8 mouse cellular contexts compared by ENCODE assay signal in the genomic region with DNA sequence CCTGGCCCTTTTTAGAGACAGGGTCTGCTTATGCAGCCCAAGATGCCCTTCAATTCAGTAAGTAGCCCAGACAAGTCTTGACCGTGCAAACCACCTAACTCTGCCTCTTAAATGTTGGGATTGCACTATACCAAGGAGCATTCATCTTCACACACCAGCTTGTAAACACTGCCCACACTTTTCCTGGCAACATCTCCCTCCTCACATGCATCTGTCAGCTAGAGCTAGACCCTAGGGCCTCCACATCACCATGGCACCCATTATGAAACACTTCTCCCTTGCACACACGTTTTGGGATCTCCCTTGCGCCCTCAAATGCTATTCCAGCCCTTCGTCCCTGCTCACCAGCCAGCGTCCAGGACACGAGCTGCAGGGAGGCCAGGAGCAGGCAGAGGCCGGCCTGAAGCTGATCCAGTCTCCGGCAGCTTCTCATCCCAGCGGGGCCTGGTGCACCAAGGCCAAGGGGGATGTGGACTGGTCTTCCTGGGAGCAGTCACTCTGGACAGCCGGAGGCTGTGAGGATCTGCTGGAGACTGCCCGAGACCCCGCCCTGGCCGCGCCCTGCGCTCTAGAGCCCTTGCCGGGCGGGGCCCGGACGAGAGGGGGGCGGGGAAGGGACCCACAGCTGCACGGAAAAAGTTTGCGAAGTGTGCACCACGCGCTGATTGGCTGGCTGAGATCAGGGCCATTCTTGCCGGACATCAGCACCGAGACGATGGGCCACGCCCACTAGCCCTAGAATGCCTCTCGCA. TPM values are rescaled to one million over a fixed set of nuclear protein-coding genes. Genes with fewer than 3 reads are reported as not detected.
DNase-seq lines count a peak whose midpoint lies in the region; ATAC-seq lines count a peak whose summit lies in the region.
"Had no signal": no experiment of that assay in that cellular context is flagged by ENCODE, and none has a peak within 500 bp of the region (broad histone marks: within the 10 kb centered on the region; RNA-seq: fewer than 3 reads in every experiment).

A gene (minus strand): TSS at position 547 of the 752 bp plus-strand sequence.

- peak within 1 kb of the TSS in 1 of 2 experiments; percentile 14; a peak in 2 of 4 replicates for H3K4me3 ChIP-seq in heart, embryonic 14.5 days (ENCODE audit: control insufficient read depth in 1 of 2, insufficient read depth in 1 of 2, low read depth in 1 of 2, low read length in 2 of 2)
- peak within 1 kb of the TSS; percentile 22 for H3K4me3 ChIP-seq in midbrain, embryonic 11.5 days (ENCODE audit: low read depth, low read length)

- DNase-seq in adrenal gland, postnatal 14 days: peak; percentile 85
- DNase-seq in fibroblast of lung, adult 2 months (ENCODE audit: low read depth): peak; percentile 59
- DNase-seq in kidney, postnatal 25 days: peak; percentile 43 to 72
- peak; percentile 88 for DNase-seq in midbrain, embryonic 11.5 days (ENCODE audit: low spot score, missing footprints)
- DNase-seq in urinary bladder, adult 2 months (ENCODE audit: low spot score): peak; percentile 41
- DNase-seq in thymus, postnatal 36 days: no peak

- H3K27ac ChIP-seq in heart, embryonic 14.5 days (replicated peaks in 1 of 2; ENCODE audit: control insufficient read depth in 1 of 2, insufficient read depth in 1 of 2, low read depth in 2 of 2, low read length in 2 of 2): no peak within 1 kb of the TSS
- no peak within 1 kb of the TSS for H3K27ac ChIP-seq in midbrain, embryonic 11.5 days (ENCODE audit: low read depth, low read length)

- no peak within 1 kb of the TSS for H3K9ac ChIP-seq in heart, embryonic 14.5 days (ENCODE audit: low read length)
- H3K9ac ChIP-seq in midbrain, embryonic 11.5 days (ENCODE audit: low read length): peak within 1 kb of the TSS; percentile 26; the same call in 1 of the 2 replicates

- H3K36me3 ChIP-seq in heart, embryonic 14.5 days (ENCODE audit: control insufficient read depth, insufficient read depth, low read length): no peaks in the 10 kb centered on the region
- H3K36me3 ChIP-seq in midbrain, embryonic 11.5 days (ENCODE audit: control insufficient read depth, insufficient read depth, low read length): no peaks in the 10 kb centered on the region

- no peaks in the 10 kb centered on the region for H3K9me3 ChIP-seq in heart, embryonic 14.5 days (ENCODE audit: control insufficient read depth, low read length)
- no peaks in the 10 kb centered on the region for H3K9me3 ChIP-seq in midbrain, embryonic 11.5 days (ENCODE audit: control insufficient read depth, low read length)

- 0 out of 2 replicates have a peak, but pooled peaks have one; percentile 44 for ATAC-seq in heart, embryonic 14.5 days (ENCODE audit: insufficient number of reproducible peaks, insufficient read depth, low FRiP score, low read depth)
- peak; percentile 86 for ATAC-seq in midbrain, embryonic 11.5 days (ENCODE audit: low FRiP score)

- peak within 1 kb of the TSS; percentile 53 for H3K4me2 ChIP-seq in heart, embryonic 14.5 days (ENCODE audit: low read length)
- peak within 1 kb of the TSS; percentile 50 for H3K4me2 ChIP-seq in midbrain, embryonic 11.5 days

- peaks cover 42% of the 10 kb centered on the region for H3K27me3 ChIP-seq in heart, embryonic 14.5 days (ENCODE audit: control insufficient read depth, insufficient read depth, low read length)
- no peaks in the 10 kb centered on the region; the same call in 1 of the 2 replicates for H3K27me3 ChIP-seq in midbrain, embryonic 11.5 days (ENCODE audit: control insufficient read depth, insufficient read depth, low read length)

- 6% methylated on average over 29 of the region's 29 CpGs for WGBS in heart, embryonic 14.5 days
- 5% methylated on average over 29 of the region's 29 CpGs for WGBS in midbrain, embryonic 11.5 days

- 0 out of 4 replicates have a peak, but pooled peaks cover 2 to 4% of the 10 kb centered on the region in 2 experiments for H3K4me1 ChIP-seq in heart, embryonic 14.5 days (ENCODE audit: control insufficient read depth in 2 of 2, insufficient read depth in 2 of 2, low read length in 2 of 2)
- peaks cover 8% of the 10 kb centered on the region for H3K4me1 ChIP-seq in midbrain, embryonic 11.5 days (ENCODE audit: control insufficient read depth, insufficient read depth, low read length)

RNA-seq across cellular contexts. Expression of the gene that starts here (rescaled TPM):
- total RNA-seq in adrenal gland, postnatal 14 days (2021): 114 and 117 TPM in 2 replicates
- 0.12 and 0.20 TPM in 2 replicates for polyA plus RNA-seq in heart, embryonic 14.5 days (2014; fragmentation: Nextera tagmentation; extraction: Ambion mirVana)
- 0.38 and 0.43 TPM in 2 replicates for polyA plus RNA-seq in midbrain, embryonic 11.5 days (2014; fragmentation: Nextera tagmentation; extraction: Ambion mirVana)
- 13.5 and 14.3 TPM in 2 replicates for polyA plus RNA-seq in urinary bladder, adult 2 months (2012; rRNA removed)
- total RNA-seq: hematopoietic stem cell, adult 5-6 weeks had no signal

Comparison
In these comparisons a context has a peak if more than half of its experiments do, and no peak if none do; other contexts are left out.
1. RNA of the gene that starts here (polyA plus RNA-seq): 13.5 to 14.3 TPM in urinary bladder, adult 2 months; 0.38 to 0.43 TPM in midbrain, embryonic 11.5 days and 0.12 to 0.20 TPM in heart, embryonic 14.5 days; every median in the first group is over 10 times any median in the second.
2. Peak in ATAC-seq and H3K4me2 ChIP-seq in heart, embryonic 14.5 days; RNA of the gene not detected or under 1 TPM.
3. Peak in DNase-seq, ATAC-seq, H3K4me3 ChIP-seq, H3K9ac ChIP-seq and H3K4me2 ChIP-seq in midbrain, embryonic 11.5 days; RNA of the gene not detected or under 1 TPM.
4. DNase-seq: peak in adrenal gland, postnatal 14 days (single experiment), fibroblast of lung, adult 2 months (single experiment), kidney, postnatal 25 days (2 of 2) and urinary bladder, adult 2 months (single experiment); none in thymus, postnatal 36 days (0 of 2).